Mouse (Mus musculus) limb, embryonic 15.5 days (tissue): Measurements from ENCODE around the gene Col4a1. TPM values are rescaled to one million over a fixed set of nuclear protein-coding genes. Genes with fewer than 3 reads are reported as not detected.

Source experiments
- ATAC-seq: fragments of 200-750 bp; cut with Nextera tagmentation; 2 replicates; pipeline ENCODE4 v1.8.0; 2017; ENCODE audit warnings: low read depth, moderate TSS enrichment; ENCODE audit not compliant: insufficient number of reproducible peaks, low FRiP score, low TSS enrichment
- H3K27ac ChIP-seq: fragments of 300-500 bp; sonication (generic); 2 replicates; pipeline ENCODE4 v1.5.1; 2015; ENCODE audit warnings: moderate library complexity, mild to moderate bottlenecking, inconsistent platforms
- H3K27me3 ChIP-seq: fragments of 300-500 bp; sonication (generic); 2 replicates; pipeline ENCODE4 v1.6.1; 2015; ENCODE audit warnings: inconsistent platforms
- H3K36me3 ChIP-seq: fragments of 300-500 bp; sonication (generic); 2 replicates; pipeline ENCODE4 v1.6.1; 2015; ENCODE audit warnings: inconsistent platforms
- H3K4me1 ChIP-seq: fragments of 300-500 bp; sonication (generic); 2 replicates; pipeline ENCODE4 v1.6.1; 2015; ENCODE audit warnings: inconsistent platforms
- H3K4me2 ChIP-seq: fragments of 300-500 bp; sonication (generic); 2 replicates; pipeline ENCODE4 v1.6.1; 2015; ENCODE audit warnings: mild to moderate bottlenecking, inconsistent platforms
- H3K4me3 ChIP-seq: fragments of 300-500 bp; sonication (generic); 2 replicates; pipeline ENCODE4 v1.5.1; 2015; ENCODE audit warnings: mild to moderate bottlenecking, inconsistent platforms
- H3K9ac ChIP-seq: fragments of 300-500 bp; sonication (generic); 2 replicates; pipeline ENCODE4 v1.6.1; 2015; ENCODE audit warnings: inconsistent platforms
- H3K9me3 ChIP-seq: fragments of 300-500 bp; sonication (generic); 2 replicates; pipeline ENCODE4 v1.6.1; 2016; ENCODE audit warnings: inconsistent platforms
- WGBS: fragments of 180-500 bp; shearing (Covaris S2); methylation state at CpG from one replicate; pipeline ENCODE4 v1.1.7; 2015; 5-methylcytosine and 5-hydroxymethylcytosine counted together
- polyA plus RNA-seq: library from polyadenylated mRNA; unstranded; fragments of >200 nt; fragmentation: Nextera tagmentation; extraction: Ambion mirVana; gene quantifications from 2 replicates; pipeline ENCODE4 v1.2.1, GENCODE M21; 2015

Col4a1 gene
- polyA plus RNA-seq, 1 experiment from 2014 or later = 172 TPM

GRCm38 (mm10) chr8:11346225-11346624 is 33.6 kb upstream of the Col4a1 start:
- Histone ChIP-seq H3K4me2 (no peak overlapping the region), H3K27me3 (no peaks in the 10 kb centered on the region), H3K36me3 (no peaks in the 10 kb centered on the region), H3K4me1 (peaks cover 43% of the 10 kb centered on the region), H3K27ac (no peak overlapping the region), H3K4me3 (no peak overlapping the region), H3K9me3 (no peaks in the 10 kb centered on the region), H3K9ac (no peak overlapping the region)
- 74% methylated on average over 10 of the region's 10 CpGs for WGBS
- no peak for ATAC-seq

- Histone ChIP-seq H3K9me3 (no peaks in the 10 kb centered on the region), H3K4me2 (no peak overlapping the region), H3K4me3 (no peak overlapping the region), H3K27me3 (no peaks in the 10 kb centered on the region), H3K4me1 (peaks cover 44% of the 10 kb centered on the region), H3K36me3 (no peaks in the 10 kb centered on the region), H3K9ac (no peak overlapping the region), H3K27ac (no peak overlapping the region)
- 72% methylated on average over 9 of the region's 9 CpGs for WGBS
- no peak for ATAC-seq
Measured at GRCm38 (mm10) chr8:11344459-11344858, 31.8 kb upstream of the Col4a1 start.

GRCm38 (mm10) chr8:11341111-11341566 is 28.5 kb upstream of the Col4a1 start:
- Histone ChIP-seq H3K27ac (no peak overlapping the region; the same call in 1 of the 2 replicates), H3K9me3 (no peaks in the 10 kb centered on the region), H3K27me3 (no peaks in the 10 kb centered on the region), H3K9ac (no peak overlapping the region), H3K36me3 (no peaks in the 10 kb centered on the region), H3K4me1 (peaks cover 24% of the 10 kb centered on the region), H3K4me2 (no peak overlapping the region), H3K4me3 (no peak overlapping the region)
- WGBS = 68% methylated on average over 3 of the region's 3 CpGs
- no peak for ATAC-seq

GRCm38 (mm10) chr8:11340310-11341110 is 27.9 kb upstream of the Col4a1 start:
- Histone ChIP-seq H3K27ac (no peak overlapping the region; the same call in 1 of the 2 replicates), H3K9me3 (no peaks in the 10 kb centered on the region), H3K4me3 (no peak overlapping the region), H3K27me3 (no peaks in the 10 kb centered on the region), H3K9ac (no peak overlapping the region), H3K4me1 (peaks cover 24% of the 10 kb centered on the region), H3K4me2 (no peak overlapping the region), H3K36me3 (no peaks in the 10 kb centered on the region)
- WGBS = 64% methylated on average over 12 of the region's 12 CpGs
- peak; percentile 17; the same call in 1 of the 2 replicates for ATAC-seq

- Histone ChIP-seq H3K27ac (no peak overlapping the region), H3K4me3 (no peak overlapping the region), H3K36me3 (no peaks in the 10 kb centered on the region), H3K4me1 (peaks cover 18% of the 10 kb centered on the region), H3K9me3 (no peaks in the 10 kb centered on the region), H3K27me3 (no peaks in the 10 kb centered on the region), H3K4me2 (no peak overlapping the region), H3K9ac (no peak overlapping the region)
- 87% methylated on average over 9 of the region's 9 CpGs for WGBS
- no peak for ATAC-seq
Measured at GRCm38 (mm10) chr8:11338507-11338906, 25.9 kb upstream of the Col4a1 start.

GRCm38 (mm10) chr8:11337642-11338041 is 25.0 kb upstream of the Col4a1 start:
- no peaks in the 10 kb centered on the region for H3K9me3 ChIP-seq
- H3K9ac ChIP-seq = no peak overlapping the region
- no peak overlapping the region for H3K27ac ChIP-seq
- WGBS = 81% methylated on average over 10 of the region's 10 CpGs
- no peaks in the 10 kb centered on the region for H3K36me3 ChIP-seq
- H3K4me1 ChIP-seq = peaks cover 10% of the 10 kb centered on the region
- no peak for ATAC-seq
- H3K4me2 ChIP-seq = no peak overlapping the region
- no peaks in the 10 kb centered on the region for H3K27me3 ChIP-seq
- no peak overlapping the region for H3K4me3 ChIP-seq

- H3K9ac ChIP-seq = no peak overlapping the region
- H3K27ac ChIP-seq = no peak overlapping the region
- no peaks in the 10 kb centered on the region for H3K27me3 ChIP-seq
- WGBS = 72% methylated on average over 5 of the region's 5 CpGs
- no peak overlapping the region for H3K4me2 ChIP-seq
- H3K4me3 ChIP-seq = no peak overlapping the region
- H3K4me1 ChIP-seq = 0 out of 2 replicates have a peak, but pooled peaks cover 8% of the 10 kb centered on the region
- ATAC-seq = no peak
- H3K9me3 ChIP-seq = no peaks in the 10 kb centered on the region
- no peaks in the 10 kb centered on the region for H3K36me3 ChIP-seq
Measured at GRCm38 (mm10) chr8:11336346-11336745, 23.7 kb upstream of the Col4a1 start.

GRCm38 (mm10) chr8:11335238-11335637 is 22.6 kb upstream of the Col4a1 start:
- Histone ChIP-seq H3K4me3 (no peak overlapping the region), H3K27ac (no peak overlapping the region), H3K27me3 (no peaks in the 10 kb centered on the region), H3K4me2 (no peak overlapping the region), H3K9ac (no peak overlapping the region), H3K4me1 (0 out of 2 replicates have a peak, but pooled peaks cover 5% of the 10 kb centered on the region), H3K9me3 (no peaks in the 10 kb centered on the region), H3K36me3 (no peaks in the 10 kb centered on the region)
- 85% methylated on average over 4 of the region's 4 CpGs for WGBS
- no peak for ATAC-seq

- Histone ChIP-seq H3K27ac (no peak overlapping the region), H3K4me1 (0 out of 2 replicates have a peak, but pooled peaks cover 5% of the 10 kb centered on the region), H3K27me3 (no peaks in the 10 kb centered on the region), H3K36me3 (no peaks in the 10 kb centered on the region), H3K9me3 (no peaks in the 10 kb centered on the region), H3K9ac (no peak overlapping the region), H3K4me2 (no peak overlapping the region), H3K4me3 (no peak overlapping the region)
- no peak for ATAC-seq
- WGBS = 81% methylated on average over 3 of the region's 3 CpGs
Measured at GRCm38 (mm10) chr8:11334493-11334892, 21.9 kb upstream of the Col4a1 start.

- no peak for ATAC-seq
- Histone ChIP-seq H3K4me2 (no peak overlapping the region), H3K36me3 (no peaks in the 10 kb centered on the region), H3K9me3 (no peaks in the 10 kb centered on the region), H3K9ac (no peak overlapping the region), H3K4me1 (0 out of 2 replicates have a peak, but pooled peaks cover 5% of the 10 kb centered on the region), H3K4me3 (no peak overlapping the region), H3K27me3 (no peaks in the 10 kb centered on the region), H3K27ac (no peak overlapping the region)
- WGBS = 78% methylated on average over 6 of the region's 6 CpGs
Measured at GRCm38 (mm10) chr8:11333746-11334145, 21.1 kb upstream of the Col4a1 start.

- 69% methylated on average over 4 of the region's 4 CpGs for WGBS
- Histone ChIP-seq H3K27me3 (no peaks in the 10 kb centered on the region), H3K9me3 (no peaks in the 10 kb centered on the region), H3K9ac (no peak overlapping the region), H3K4me1 (peaks cover 17% of the 10 kb centered on the region), H3K36me3 (no peaks in the 10 kb centered on the region), H3K27ac (no peak overlapping the region), H3K4me2 (no peak overlapping the region), H3K4me3 (no peak overlapping the region)
- ATAC-seq = no peak
Measured at GRCm38 (mm10) chr8:11331561-11331960, 18.9 kb upstream of the Col4a1 start.

- Histone ChIP-seq H3K9ac (no peak overlapping the region), H3K27me3 (no peaks in the 10 kb centered on the region), H3K4me3 (no peak overlapping the region), H3K4me1 (peaks cover 30% of the 10 kb centered on the region), H3K4me2 (no peak overlapping the region), H3K9me3 (no peaks in the 10 kb centered on the region), H3K36me3 (no peaks in the 10 kb centered on the region), H3K27ac (peak overlapping the region; percentile 65)
- WGBS = 56% methylated on average over 5 of the region's 5 CpGs
- ATAC-seq = no peak
Measured at GRCm38 (mm10) chr8:11327722-11328417, 15.2 kb upstream of the Col4a1 start.
